Mouse (Mus musculus): ENCODE measurements around the gene Maff.

Maff gene

GRCm38 (mm10) chr15:79364120-79364519 is 17.7 kb downstream of the Maff start:
- no peak for DNase-seq (ENCODE audit: low spot score)

DNA sequence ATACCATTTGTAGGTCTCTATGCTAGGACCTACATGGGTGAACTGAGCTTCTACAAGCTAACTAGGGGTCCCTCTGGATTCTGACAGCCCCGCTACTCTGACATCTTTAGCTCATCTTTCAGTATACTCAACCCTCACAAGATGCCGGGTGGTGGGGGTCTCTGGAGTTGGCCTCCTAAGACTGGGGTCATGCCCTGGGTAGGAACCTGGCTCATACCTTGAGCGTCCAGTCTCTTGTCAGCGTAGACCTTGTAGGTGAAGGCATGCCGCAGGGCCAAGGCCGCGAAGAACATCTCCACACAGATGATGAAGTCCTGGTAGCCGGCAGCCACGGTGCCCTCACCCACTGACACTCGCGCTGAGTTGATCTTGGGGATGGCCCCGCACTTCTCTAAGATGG is 18.6 kb downstream of the Maff start:
- DNase-seq (ENCODE audit: low spot score), result no peak

- DNase-seq (ENCODE audit: low spot score), result no peak
Observed at GRCm38 (mm10) chr15:79366402-79366801, 20.0 kb downstream of the Maff start.

GRCm38 (mm10) chr15:79368313-79368811 is 21.9 kb downstream of the Maff start:
- peak; percentile 88 for DNase-seq (ENCODE audit: low spot score)

DNA sequence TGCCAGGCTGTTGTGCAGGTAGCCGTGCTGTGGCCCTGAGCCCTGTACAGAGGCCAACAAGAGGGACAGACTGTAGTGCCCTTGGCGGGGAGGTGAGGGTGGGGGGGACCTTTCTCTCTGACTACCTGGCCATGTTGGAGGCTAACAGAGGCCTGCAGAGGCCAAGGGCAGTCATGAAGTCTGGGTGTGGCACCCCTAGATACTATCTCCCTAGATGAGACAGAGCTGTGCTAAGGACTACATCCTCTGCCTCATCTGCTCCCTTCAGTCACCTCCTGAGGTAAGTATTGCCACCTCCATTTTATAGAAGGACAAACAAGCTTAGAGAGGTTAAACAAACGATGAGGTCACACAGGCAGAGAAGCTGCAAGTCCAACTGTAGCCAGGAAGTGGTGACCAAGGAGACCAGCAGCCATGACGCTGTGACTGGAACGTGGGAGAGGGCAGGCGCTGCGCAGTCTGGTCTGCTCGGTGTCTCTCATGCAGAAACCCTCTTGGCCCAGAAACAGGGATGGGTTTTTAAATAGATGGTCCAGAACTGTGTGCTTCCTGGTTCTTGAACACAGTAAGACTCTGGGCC is 22.5 kb downstream of the Maff start:
- DNase-seq (ENCODE audit: low spot score), result peak; percentile 49

DNA sequence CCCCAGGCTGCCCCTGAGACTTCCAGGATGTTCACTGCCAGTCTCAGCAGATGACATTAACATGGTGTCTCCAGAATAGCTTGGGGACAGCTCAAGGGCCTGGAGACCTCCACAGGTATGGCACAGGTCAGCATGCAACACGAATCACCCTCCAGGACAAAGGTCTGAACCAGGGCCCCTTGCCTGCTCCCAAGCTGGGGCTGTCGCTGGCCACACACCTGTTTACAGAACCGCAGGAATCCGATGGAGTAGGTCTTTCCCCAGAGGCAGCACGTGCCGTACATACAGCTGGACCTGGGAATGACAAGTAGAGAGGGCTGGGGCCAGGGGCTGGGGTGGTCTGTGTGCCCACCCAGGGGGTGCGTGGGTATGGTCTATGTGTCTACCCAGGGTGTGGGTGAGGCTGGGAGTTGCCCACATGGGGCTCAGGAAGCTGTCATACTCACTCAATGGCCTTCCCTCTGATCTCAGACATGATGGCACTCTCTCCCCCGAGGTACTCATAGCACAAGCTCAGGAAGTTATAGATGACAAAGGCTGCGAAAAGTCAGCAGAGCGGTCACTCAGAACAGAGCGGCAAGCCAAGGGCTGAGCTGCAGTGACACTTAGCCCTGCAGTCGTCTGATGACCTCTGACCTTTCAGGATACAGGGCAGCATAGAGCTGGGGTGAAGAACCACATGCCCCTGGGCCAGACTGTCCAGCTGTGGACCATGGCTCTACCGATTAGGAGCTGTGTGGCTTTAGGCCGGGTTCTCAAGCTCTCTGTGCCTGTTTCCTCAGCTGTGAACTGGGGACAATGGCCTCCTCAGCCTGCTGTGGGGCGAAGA is 23.2 kb downstream of the Maff start:
- DNase-seq (ENCODE audit: low spot score), result no peak

GRCm38 (mm10) chr15:79370281-79370843 is 23.9 kb downstream of the Maff start:
- DNase-seq (ENCODE audit: low spot score), result no peak

DNA sequence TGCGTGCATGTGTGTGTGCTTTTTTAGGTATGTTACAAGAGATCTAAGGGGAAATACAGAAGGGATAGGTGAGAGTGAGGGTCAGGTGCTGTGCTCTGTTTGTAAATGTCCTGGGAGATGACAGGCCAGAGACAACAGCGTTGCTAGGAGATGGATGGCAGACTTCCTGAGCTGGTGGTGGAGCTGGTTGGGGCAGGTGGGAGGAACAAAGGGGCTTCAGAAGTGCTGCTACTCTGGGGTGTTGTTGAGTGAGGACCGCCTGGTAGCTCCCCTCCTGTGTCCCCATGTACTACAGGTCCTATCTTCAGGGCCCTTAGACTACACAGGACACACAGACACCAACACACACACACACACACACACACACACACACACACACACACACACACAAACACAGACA is 28.3 kb downstream of the Maff start:
- no peak for DNase-seq (ENCODE audit: low spot score)

DNA sequence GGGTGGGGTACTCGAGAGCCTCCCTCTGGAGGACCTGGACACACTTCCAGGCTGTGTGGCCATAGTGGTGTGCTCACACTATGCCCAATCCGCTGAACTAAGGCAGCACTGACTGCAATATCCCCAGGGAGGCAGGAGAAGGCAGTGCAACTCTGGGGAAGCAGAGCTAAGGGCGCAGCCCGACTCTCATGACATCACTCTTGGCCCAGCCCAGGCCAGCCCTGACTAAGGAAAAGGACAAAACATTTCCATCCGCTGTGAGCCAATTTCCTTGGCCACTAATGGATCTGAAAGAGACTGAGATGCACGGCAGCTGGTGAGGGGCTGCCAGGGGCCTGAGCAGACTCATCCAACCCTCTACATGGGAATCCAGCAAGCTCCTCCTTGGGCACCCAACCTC is 31.3 kb downstream of the Maff start:
- peak; percentile 78 for DNase-seq (ENCODE audit: low spot score)

DNA sequence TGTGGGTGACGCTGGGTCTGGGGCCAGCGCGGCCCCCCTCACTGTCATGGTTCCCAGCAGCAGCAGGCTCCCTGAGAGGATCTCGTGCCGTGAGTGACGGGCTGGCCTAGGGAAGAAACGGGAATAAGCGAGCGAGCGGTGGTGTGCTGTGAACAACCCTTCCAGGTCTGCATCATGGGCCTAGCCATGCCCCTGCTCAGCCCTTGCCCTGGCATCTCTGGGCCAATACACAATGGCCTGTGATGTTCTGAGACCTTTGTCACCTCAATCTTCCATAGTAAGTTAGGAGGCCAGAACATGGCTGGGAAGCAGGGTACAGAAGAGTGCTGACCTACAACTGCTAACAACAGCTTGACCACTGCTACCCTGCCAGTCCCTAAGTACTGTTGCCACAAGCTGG is 32.2 kb downstream of the Maff start:
- no peak for DNase-seq (ENCODE audit: low spot score)

DNA sequence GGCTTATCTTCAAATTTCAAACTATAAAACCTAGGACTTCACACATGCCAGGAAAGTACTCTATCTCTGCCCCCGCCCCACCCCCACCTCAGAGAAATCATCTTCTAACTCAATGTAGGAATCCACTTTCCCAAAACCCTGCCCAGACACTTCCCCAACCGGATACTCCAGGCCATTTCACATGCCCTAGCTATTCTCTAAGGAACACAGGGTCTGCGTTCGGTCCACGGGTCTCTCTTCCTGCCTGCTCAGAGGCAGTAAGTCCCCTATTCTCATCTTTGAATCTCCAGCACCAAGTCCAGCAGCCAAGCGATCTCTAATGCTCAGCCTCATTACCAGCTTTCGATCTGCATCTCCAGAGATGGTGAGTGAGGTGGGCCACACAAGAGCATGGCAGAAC is 33.2 kb downstream of the Maff start:
- no peak for DNase-seq (ENCODE audit: low spot score)

DNA sequence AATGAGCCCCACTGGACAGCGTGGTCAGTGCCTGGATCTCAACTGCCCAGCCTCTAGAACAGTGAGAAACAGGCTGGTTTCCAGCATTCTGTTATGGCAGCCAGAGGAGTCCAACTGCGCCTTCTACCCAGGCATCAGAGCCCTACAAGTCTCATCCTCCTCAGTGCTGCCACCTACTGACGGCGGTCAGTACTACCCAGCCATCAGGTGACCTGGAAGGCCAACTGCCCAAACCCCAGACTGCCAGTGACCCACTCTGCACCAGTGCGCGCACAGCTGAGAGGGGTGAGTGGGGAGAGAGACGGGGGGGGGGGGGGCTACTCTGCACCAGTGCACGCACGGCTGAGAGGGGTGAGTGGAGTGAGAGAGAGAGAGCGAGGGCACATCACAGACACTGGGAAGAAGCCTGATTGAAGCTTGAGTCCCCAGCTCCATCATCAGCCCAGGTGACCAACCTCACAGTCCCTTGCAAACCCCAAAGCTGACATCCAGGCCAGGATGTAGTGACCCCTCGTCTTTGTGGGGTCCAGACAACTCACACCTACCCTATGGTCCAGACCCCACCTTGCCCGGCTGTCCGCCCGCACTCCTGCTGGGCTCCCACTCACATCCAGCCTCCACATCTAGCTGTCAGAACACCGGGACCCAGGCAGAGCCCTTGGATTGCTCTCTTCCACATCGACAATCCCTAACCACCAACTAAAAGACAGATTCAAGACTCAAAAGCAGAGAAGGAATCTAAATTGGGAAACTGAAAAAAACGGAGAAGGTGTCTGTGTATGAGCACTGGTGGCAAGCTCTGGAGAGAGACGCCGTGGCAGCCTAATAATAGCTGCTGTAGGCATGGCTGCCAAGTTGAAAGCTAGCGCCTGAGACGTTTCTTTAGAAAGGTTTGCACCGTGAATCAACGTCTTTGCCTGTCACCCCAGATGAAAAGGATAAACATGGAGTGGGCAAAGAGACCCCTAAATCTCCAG is 34.3 kb downstream of the Maff start:
- peak; percentile 79 for DNase-seq (ENCODE audit: low spot score)

GRCm38 (mm10) chr15:79381644-79382043 is 35.2 kb downstream of the Maff start:
- DNase-seq (ENCODE audit: low spot score), result no peak

DNA sequence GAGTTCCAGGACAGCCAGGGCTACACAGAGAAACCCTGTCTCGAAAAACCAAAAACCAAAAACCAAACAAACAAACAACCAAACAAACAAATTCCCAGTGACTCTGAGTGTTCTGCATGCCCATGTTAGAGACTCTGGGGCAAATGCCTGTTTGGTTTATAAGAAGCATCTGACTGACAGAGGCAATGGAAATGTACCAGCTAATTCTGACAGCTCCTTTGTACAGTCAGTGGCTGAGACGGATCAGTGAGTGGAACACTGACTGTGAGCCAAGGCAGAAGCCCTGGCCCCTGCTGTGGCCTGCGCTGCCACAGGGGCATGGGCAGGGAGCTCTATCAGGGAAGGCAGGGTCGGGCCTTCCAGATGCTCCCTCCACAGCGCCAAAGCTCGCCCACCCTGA is 40.7 kb downstream of the Maff start:
- no peak for DNase-seq (ENCODE audit: low spot score)

DNA sequence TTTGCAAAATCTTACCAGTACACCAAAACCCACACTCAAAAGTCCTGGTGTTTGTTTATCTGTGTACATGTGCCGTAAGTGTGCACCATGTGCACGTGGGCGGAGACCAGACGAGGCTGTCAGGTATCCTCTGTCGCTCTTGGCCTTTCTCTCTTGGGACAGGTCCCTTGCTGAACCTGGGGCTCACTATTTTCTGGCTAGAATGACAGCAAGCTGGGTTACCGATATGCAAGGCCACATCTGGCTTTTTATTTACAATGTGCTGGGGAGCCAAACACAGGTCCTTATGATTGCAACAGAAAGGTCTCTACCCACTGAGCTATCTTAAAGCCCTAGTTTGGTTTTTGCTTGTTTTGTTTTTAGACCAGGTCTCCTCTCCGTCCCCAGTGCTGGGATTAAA is 41.2 kb downstream of the Maff start:
- no peak for DNase-seq (ENCODE audit: low spot score)

- DNase-seq (ENCODE audit: low spot score), result no peak
Observed at GRCm38 (mm10) chr15:79388171-79388570, 41.8 kb downstream of the Maff start.

DNA sequence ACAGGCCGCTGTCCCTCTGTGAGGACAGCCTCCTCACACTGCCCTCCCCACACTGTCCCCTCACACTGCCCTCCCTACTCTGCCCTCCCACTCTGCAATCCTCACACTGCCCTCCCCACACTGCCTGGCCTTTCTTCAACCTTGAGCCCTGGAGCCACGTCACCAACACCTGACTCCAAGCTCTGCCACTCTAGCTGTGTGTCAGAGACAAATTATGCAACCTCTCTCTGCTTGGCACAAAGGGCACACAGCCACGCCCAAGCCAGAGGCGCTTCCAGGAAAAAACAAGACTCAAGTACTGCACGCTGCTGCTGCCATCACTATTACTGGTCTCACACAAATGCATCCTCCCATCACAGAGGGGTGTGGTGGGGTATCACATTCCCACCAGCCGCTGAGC is 44.0 kb downstream of the Maff start:
- no peak for DNase-seq (ENCODE audit: low spot score)

DNA sequence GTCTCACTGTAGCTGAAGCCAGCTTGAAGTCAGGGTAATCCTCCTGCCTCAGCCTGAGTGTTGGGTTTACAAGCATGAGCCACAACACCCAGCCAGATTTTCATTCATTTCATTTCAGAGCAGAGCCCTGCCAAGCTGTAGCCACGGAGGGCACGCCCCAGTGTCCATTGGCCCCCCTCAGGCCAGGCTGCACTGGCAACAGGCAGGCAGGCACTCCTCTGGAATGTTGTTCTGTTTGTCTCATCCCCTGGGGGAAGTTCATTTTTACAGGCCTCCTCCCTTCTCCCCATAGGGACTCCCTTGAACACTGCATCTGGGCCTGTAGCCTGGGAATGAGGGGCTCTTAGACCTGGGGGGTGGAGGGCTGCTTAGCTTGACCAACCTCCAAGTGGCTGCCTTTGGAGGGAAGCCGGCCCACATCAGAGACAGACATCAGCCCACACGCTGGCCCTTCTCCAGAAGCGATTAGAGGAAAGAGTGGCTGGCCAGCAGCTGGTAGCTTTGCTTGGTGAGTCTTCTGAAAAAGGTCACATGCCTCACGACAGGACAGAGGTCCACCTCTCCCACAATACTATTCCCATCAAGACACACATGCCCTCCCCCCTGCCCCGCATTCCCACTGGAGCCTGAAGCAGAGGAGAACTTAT is 45.1 kb downstream of the Maff start:
- DNase-seq (ENCODE audit: low spot score), result peak; percentile 67

- no peak for DNase-seq (ENCODE audit: low spot score)
Observed at GRCm38 (mm10) chr15:79392527-79392926, 46.1 kb downstream of the Maff start.

- DNase-seq (ENCODE audit: low spot score), result no peak
Observed at GRCm38 (mm10) chr15:79393101-79393500, 46.7 kb downstream of the Maff start.

- DNase-seq (ENCODE audit: low spot score), result no peak
Observed at GRCm38 (mm10) chr15:79394842-79395241, 48.4 kb downstream of the Maff start.

DNA sequence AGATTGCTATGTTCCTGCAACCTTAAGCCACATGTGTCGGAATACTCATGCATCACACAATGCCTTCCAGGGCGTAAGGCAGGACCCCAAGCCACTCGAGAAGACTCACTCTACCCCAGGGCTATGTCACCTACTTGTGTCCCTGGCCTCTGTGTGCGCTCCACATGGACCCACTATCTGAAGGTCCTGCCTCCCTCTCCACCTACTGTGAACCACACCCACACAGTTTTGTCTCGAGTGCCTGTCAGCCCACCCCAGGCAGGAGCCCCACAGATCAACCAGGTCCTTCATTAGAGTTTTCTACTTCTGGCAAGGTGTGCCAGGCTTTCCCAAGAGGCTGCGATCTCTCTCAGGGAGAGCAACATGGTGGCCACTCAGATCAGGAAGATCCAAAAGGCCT is 48.9 kb downstream of the Maff start:
- no peak for DNase-seq (ENCODE audit: low spot score)
